Mouse (Mus musculus): ENCODE measurements around the gene Olfr1378. TPM values are rescaled to one million over a fixed set of nuclear protein-coding genes. Genes with fewer than 3 reads are reported as not detected.

Gene Olfr1378
- polyA plus RNA-seq, 1 experiment from 2014 or later = not detected

DNA sequence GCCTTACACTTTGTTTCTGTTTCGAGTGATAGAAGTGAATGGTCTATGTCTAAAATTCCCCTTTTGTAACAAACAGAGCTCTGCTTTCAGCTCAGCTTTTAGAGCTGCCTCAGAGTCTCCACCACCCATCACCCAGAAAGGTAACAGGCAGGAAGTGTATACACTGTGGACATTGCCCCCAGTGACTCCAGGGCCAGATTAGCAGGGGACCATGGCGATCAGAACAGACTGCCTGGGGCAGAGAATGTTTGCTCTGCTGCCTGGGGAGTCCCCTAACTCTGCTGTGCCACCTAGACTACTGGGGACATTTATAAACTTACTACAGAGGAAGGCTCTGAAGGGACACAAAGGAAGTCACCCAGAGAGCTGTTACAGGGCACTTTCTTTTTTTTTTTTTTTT, 50.0 kb downstream of the Olfr1378 start:
- Histone ChIP-seq H3K4me3 (ENCODE audit: low read depth, low read length) (no peak overlapping the region), H3K9me3 (ENCODE audit: control insufficient read depth, low read length) (no peaks in the 10 kb centered on the region), H3K9ac (ENCODE audit: low read depth, low read length) (no peak overlapping the region), H3K27me3 (replicated peaks; ENCODE audit: control insufficient read depth, insufficient read depth, low read length) (no peaks in the 10 kb centered on the region), H3K4me2 (no peak overlapping the region), H3K4me1 (replicated peaks; ENCODE audit: control insufficient read depth, insufficient read depth, low read length) (no peaks in the 10 kb centered on the region), H3K27ac (ENCODE audit: low read depth, low read length) (no peak overlapping the region), H3K36me3 (ENCODE audit: control insufficient read depth, insufficient read depth, low read length) (no peaks in the 10 kb centered on the region)
- 47% methylated on average over 2 of the region's 2 CpGs for WGBS
- peak; percentile 68 for ATAC-seq (replicated peaks; ENCODE audit: low FRiP score)
- DNase-seq (ENCODE audit: low spot score) = no peak

Other genes starting within 250 kb of the Olfr1378 start
- gene Zfp354c, start 138.8 kb upstream of the Olfr1378 start, polyA plus RNA-seq (2014; fragmentation: Nextera tagmentation; extraction: Ambion mirVana) = 9.8 and 11.2 TPM in 2 replicates
- gene Zfp879, start 125.0 kb upstream of the Olfr1378 start, polyA plus RNA-seq (2014; fragmentation: Nextera tagmentation; extraction: Ambion mirVana) = 0.09 and 0.36 TPM in 2 replicates
- gene Grm6, start 115.8 kb upstream of the Olfr1378 start, polyA plus RNA-seq (2014; fragmentation: Nextera tagmentation; extraction: Ambion mirVana) = 0.12 TPM in 1 of 2 replicates, not detected in the other
- 2.8 and 4.0 TPM in 2 replicates for gene Zfp454, start 78.9 kb upstream of the Olfr1378 start, polyA plus RNA-seq (2014; fragmentation: Nextera tagmentation; extraction: Ambion mirVana)
- gene Zfp2, start 50.4 kb upstream of the Olfr1378 start, polyA plus RNA-seq (2014; fragmentation: Nextera tagmentation; extraction: Ambion mirVana) = 10.0 and 10.6 TPM in 2 replicates
- gene Zfp354b, start 34.9 kb upstream of the Olfr1378 start, polyA plus RNA-seq (2014; fragmentation: Nextera tagmentation; extraction: Ambion mirVana) = 0.47 and 0.51 TPM in 2 replicates
- gene 4933414I15Rik, start 22.8 kb upstream of the Olfr1378 start, polyA plus RNA-seq (2014; fragmentation: Nextera tagmentation; extraction: Ambion mirVana) = not detected in 2 replicates
- not detected in 2 replicates for gene Prop1, start 12.8 kb upstream of the Olfr1378 start, polyA plus RNA-seq (2014; fragmentation: Nextera tagmentation; extraction: Ambion mirVana)
- gene Olfr1377, start 15.4 kb downstream of the Olfr1378 start, polyA plus RNA-seq (2014; fragmentation: Nextera tagmentation; extraction: Ambion mirVana) = not detected in 2 replicates
- gene Olfr51, start 37.1 kb downstream of the Olfr1378 start, polyA plus RNA-seq (2014; fragmentation: Nextera tagmentation; extraction: Ambion mirVana) = not detected in 2 replicates
- not detected in 2 replicates for gene Olfr54, start 47.7 kb downstream of the Olfr1378 start, polyA plus RNA-seq (2014; fragmentation: Nextera tagmentation; extraction: Ambion mirVana)
- gene Olfr1375, start 81.6 kb downstream of the Olfr1378 start, polyA plus RNA-seq (2014; fragmentation: Nextera tagmentation; extraction: Ambion mirVana) = not detected in 2 replicates
- gene Zfp354a, start 92.7 kb downstream of the Olfr1378 start, polyA plus RNA-seq (2014; fragmentation: Nextera tagmentation; extraction: Ambion mirVana) = 4.1 and 4.5 TPM in 2 replicates

Data from liver, embryonic 11.5 days (tissue).